Mouse (Mus musculus) embryonic facial prominence, embryonic 11.5 days (tissue): ENCODE data around the gene Tmem238. TPM values are rescaled to one million over a fixed set of nuclear protein-coding genes. Genes with fewer than 3 reads are reported as not detected.
"Not testable (repeated sequence)": the region's sequence is repeated elsewhere in the genome, so short reads cannot be mapped to it uniquely, and the experiment has no call there.

ENCODE experiments used
- ATAC-seq: fragments of 200-750 bp; cut with Nextera tagmentation; replicated peaks from 2 replicates; pipeline ENCODE4 v1.8.0; 2017; ENCODE audit warnings: low read depth; ENCODE audit not compliant: insufficient number of reproducible peaks, low FRiP score, low TSS enrichment
- DNase-seq: peaks from one replicate; pipeline ENCODE4 v3.0.0-alpha.2; 2015; ENCODE audit warnings: low spot score
- H3K27ac ChIP-seq: fragments of 300-500 bp; sonication (generic); replicated peaks from 2 replicates; pipeline ENCODE4 v1.5.1; 2014; ENCODE audit warnings: mild to moderate bottlenecking, low read depth, low read length, control low read depth
- H3K27me3 ChIP-seq: fragments of 300-500 bp; sonication (generic); 2 replicates; pipeline ENCODE4 v1.6.1; 2014; ENCODE audit warnings: mild to moderate bottlenecking, low read length, moderate library complexity, mixed read lengths; ENCODE audit not compliant: control insufficient read depth, insufficient read depth
- H3K36me3 ChIP-seq: fragments of 300-500 bp; sonication (generic); replicated peaks from 2 replicates; pipeline ENCODE4 v1.6.1; 2014; ENCODE audit warnings: low read depth, mild to moderate bottlenecking, low read length, moderate library complexity, mixed read lengths; ENCODE audit not compliant: control insufficient read depth, insufficient read depth
- H3K4me1 ChIP-seq: fragments of 300-500 bp; sonication (generic); 2 replicates; pipeline ENCODE4 v1.6.1; 2014; ENCODE audit warnings: low read length, mixed read lengths; ENCODE audit not compliant: control insufficient read depth, insufficient read depth
- H3K4me2 ChIP-seq: fragments of 300-500 bp; sonication (generic); 2 replicates; pipeline ENCODE4 v1.6.1; 2014; ENCODE audit warnings: low read depth, mild to moderate bottlenecking, control low read depth, low read length, moderate library complexity
- H3K4me3 ChIP-seq: fragments of 300-500 bp; sonication (generic); 2 replicates; pipeline ENCODE4 v1.5.1; 2014; ENCODE audit warnings: low read depth, low read length, control low read depth
- H3K9ac ChIP-seq: fragments of 300-500 bp; sonication (generic); replicated peaks from 2 replicates; pipeline ENCODE4 v1.6.1; 2014; ENCODE audit warnings: mild to moderate bottlenecking, control low read depth, low read length
- H3K9me3 ChIP-seq: fragments of 300-500 bp; sonication (generic); replicated peaks from 2 replicates; pipeline ENCODE4 v1.6.1; 2016; ENCODE audit warnings: mild to moderate bottlenecking, low read length, inconsistent platforms, mixed read lengths; ENCODE audit not compliant: control insufficient read depth
- WGBS: fragments of 180-500 bp; shearing (Covaris S2); extraction: QIAGEN DNeasy Blood & Tissue Kit; methylation state at CpG from one replicate; pipeline ENCODE4 v1.1.7; 2014; 5-methylcytosine and 5-hydroxymethylcytosine counted together
- polyA plus RNA-seq: library from polyadenylated mRNA; unstranded; fragments of >200 nt; fragmentation: Nextera tagmentation; extraction: Ambion mirVana; gene quantifications from 2 replicates; pipeline ENCODE4 v1.2.1, GENCODE M21; 2014

Gene Tmem238
- polyA plus RNA-seq, 1 experiment from 2014 or later, result 1.4 TPM

DNA sequence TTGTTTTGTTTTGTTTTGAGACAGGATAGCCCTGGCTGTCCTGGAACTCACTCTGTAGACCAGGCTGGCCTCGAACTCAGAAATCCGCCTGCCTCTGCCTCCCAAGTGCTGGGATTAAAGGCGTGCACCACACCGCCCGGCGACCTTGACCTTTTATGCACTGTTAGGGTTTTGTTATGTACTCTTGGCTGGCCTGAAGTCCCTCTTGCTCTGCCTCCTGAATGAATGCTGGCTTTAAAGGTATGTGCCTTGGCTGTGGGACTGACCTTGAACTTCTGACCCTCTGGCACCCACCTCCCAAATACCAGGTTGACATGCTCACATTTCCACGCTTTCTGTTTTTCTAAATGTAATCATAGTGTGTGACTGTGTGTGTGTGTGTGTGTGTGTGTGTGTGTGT is 31.5 kb upstream of the Tmem238 start:
- ATAC-seq, DNase-seq, H3K9ac ChIP-seq, H3K9me3 ChIP-seq, H3K4me1 ChIP-seq, H3K36me3 ChIP-seq, H3K27me3 ChIP-seq, H3K4me2 ChIP-seq, H3K27ac ChIP-seq, H3K4me3 ChIP-seq: not testable (repeated sequence)
- 92% methylated on average over 7 of the region's 7 CpGs for WGBS

DNA sequence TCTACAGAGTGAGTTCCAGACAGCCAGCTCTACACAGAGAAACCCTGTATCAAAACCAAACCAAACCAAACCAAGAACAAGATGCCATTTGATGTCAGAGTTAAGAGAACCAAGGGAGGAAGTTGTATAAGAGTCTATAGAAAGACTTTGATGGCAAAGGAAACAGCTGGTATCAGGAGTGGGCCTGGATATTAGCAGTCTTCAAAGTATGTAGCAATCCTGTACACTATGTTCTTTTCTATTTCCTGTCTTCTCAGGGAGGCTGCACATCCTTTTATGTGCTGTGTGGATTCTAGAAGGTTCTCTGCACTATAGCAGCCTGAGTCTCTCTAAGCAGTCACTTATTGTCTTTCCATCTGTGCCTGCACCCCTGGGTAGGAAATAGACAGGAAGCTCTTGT is 27.1 kb upstream of the Tmem238 start:
- no peaks in the 10 kb centered on the region for H3K9me3 ChIP-seq
- DNase-seq (no peak), ATAC-seq (no peak)
- no peak overlapping the region for H3K4me3 ChIP-seq
- no peak overlapping the region for H3K4me2 ChIP-seq
- H3K27ac ChIP-seq, result no peak overlapping the region
- no peaks in the 10 kb centered on the region for H3K4me1 ChIP-seq
- H3K9ac ChIP-seq, result no peak overlapping the region
- no peaks in the 10 kb centered on the region for H3K36me3 ChIP-seq
- H3K27me3 ChIP-seq, result no peaks in the 10 kb centered on the region

DNA sequence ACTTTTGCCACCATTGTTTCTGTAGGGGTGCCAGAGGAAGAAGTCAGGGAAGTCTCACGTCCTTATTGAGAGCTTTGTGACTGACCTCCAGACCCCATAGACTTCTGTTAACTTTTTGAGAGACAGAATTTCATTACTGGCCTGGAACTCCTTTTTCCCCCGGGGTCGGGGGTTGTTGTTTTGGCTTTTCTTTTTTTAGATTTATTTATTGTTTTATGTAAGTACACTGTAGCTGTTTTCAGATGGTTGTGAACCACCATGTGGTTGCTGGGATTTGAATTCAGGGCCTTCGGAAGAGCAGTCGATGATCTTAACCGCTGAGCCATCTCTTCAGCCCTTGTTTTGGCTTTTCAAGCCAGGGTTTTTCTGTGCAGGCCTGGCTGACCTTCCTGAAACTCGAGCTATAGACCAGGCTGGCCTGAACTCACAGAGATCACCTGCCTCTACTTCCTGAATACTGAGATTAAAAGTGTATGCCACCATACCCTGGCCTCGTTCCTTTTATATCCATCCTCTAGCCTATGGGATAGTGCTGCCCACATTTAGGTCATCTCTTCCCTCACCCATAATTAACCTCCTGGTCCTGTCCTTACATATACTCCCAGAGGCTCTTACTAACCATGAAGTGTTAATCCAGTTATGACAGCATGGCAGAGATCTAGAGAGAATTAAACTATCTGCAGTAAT is 23.8 kb upstream of the Tmem238 start:
- Histone ChIP-seq H3K27ac (peak overlapping the region; percentile 86), H3K27me3 (no peaks in the 10 kb centered on the region), H3K36me3 (peaks cover 2% of the 10 kb centered on the region; the same call in 1 of the 2 replicates), H3K9me3 (no peaks in the 10 kb centered on the region), H3K9ac (peak overlapping the region; percentile 57), H3K4me1 (no peaks in the 10 kb centered on the region), H3K4me3 (peak overlapping the region; percentile 99), H3K4me2 (peak overlapping the region; percentile 55)
- WGBS, result 24% methylated on average over 8 of the region's 8 CpGs
- DNase-seq, result no peak
- no peak for ATAC-seq

DNA sequence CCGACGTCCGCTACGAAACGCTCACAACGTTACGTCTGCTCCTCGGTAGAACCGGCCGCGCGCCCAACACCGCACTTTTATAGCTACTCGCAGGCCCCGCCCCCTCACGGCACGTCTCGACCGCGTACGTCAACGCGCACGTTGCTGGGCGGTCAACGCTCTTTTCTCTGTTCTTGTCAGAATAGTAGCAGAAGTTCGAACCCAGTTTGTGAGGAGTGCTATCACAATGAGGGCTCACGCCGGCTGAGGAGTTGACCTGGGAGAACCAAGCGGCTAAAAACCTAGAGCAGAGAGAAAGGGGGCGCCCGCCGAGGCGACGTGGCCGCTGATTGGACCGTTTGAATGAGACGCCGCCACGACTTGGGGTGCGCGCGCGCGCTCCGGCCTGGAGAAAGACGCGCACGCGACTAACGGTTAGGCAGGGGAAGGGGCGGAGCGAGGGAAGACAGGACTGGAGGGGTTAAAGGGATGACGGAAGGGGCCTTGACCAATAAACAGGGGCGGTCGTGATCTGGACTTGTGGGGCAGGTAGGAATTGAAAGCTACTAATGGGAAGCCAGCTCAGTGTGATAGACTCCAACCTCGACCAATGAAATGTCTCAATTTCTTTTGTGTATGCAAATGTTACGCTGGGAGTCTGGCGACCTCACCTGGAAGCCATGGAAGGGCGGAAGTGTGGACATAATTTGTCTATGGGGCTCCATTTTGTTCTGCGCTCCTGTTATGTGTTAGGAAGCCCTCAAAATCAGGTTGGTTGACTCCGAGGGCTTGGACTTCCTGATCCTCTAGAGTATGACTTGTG is 23.0 kb upstream of the Tmem238 start, which contains the start of gene Ube2s:
Gene Ube2s (minus strand): TSS at position 288 of the 802 bp plus-strand sequence.
- H3K4me3 ChIP-seq, result peak within 1 kb of the TSS; percentile 99
- H3K27me3 ChIP-seq, result no peaks in the 10 kb centered on the region
- peak within 1 kb of the TSS; percentile 86 for H3K27ac ChIP-seq
- H3K9me3 ChIP-seq, result no peaks in the 10 kb centered on the region
- ATAC-seq (peak; percentile 99), DNase-seq (peak; percentile 100)
- no peaks in the 10 kb centered on the region for H3K4me1 ChIP-seq
- peak within 1 kb of the TSS; percentile 97 for H3K9ac ChIP-seq
- under 1% methylated on average over 59 of the region's 62 CpGs for WGBS
- peaks cover 4% of the 10 kb centered on the region for H3K36me3 ChIP-seq
- peak within 1 kb of the TSS; percentile 74 for H3K4me2 ChIP-seq

DNA sequence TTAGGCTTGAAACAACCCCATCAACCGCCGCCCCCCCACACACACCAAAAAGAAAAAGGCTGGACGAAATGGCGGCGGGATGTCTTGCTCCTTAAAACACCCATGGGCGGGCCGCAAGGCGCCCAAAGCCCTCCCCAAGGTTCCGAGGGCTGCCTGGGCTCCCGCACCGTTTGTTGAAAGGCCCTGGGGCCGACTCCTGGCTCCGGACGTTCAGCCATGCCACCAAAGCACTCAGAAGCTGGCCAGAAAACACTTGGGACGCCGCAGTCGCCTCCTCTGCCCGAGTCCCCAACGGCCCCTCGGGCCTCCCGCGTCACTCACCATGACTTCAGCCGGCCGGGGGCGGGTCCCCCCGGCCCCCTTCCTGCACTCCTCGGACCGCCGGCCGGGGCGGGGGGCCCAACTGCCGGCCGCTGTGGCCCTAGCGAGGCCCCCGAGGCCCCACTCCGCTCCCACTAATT is 22.4 kb upstream of the Tmem238 start:
- Histone ChIP-seq H3K4me2 (peak overlapping the region; percentile 74), H3K27me3 (no peaks in the 10 kb centered on the region), H3K4me1 (no peaks in the 10 kb centered on the region), H3K27ac (peak overlapping the region; percentile 86; the same call in 1 of the 2 replicates), H3K9ac (peak overlapping the region; percentile 97), H3K9me3 (no peaks in the 10 kb centered on the region), H3K36me3 (peaks cover 10% of the 10 kb centered on the region), H3K4me3 (peak overlapping the region; percentile 99)
- DNase-seq, result no peak
- no peak for ATAC-seq
- whole genome bisulfite sequencing, result under 1% methylated on average over 23 of the region's 36 CpGs

DNA sequence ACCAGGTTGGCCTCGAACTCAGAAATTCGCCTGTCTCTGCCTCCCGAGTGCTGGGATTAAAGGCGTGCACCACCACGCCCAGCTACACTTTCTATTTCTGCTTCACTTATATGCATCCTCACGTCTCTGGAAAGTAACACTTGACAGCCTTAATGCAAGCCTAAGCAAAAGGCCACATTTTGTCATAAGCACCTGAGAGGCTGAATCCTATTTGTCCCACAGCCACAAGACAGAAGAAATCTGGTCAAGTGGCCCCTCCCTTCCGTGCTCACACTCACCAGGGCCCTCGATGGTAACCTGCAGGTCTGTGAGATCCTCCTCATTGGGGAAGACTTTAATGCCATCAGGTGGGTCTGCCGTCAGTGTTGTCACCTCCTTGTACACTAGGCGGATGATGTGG is 21.7 kb upstream of the Tmem238 start:
- H3K27ac ChIP-seq, DNase-seq, H3K4me1 ChIP-seq, H3K9me3 ChIP-seq, ATAC-seq, H3K27me3 ChIP-seq: not testable (repeated sequence)
- Histone ChIP-seq H3K4me3 (peak overlapping the region; percentile 99), H3K36me3 (peaks cover 10% of the 10 kb centered on the region), H3K9ac (peak overlapping the region; percentile 97), H3K4me2 (peak overlapping the region; percentile 74)
- WGBS, result 45% methylated on average over 10 of the region's 10 CpGs

DNA sequence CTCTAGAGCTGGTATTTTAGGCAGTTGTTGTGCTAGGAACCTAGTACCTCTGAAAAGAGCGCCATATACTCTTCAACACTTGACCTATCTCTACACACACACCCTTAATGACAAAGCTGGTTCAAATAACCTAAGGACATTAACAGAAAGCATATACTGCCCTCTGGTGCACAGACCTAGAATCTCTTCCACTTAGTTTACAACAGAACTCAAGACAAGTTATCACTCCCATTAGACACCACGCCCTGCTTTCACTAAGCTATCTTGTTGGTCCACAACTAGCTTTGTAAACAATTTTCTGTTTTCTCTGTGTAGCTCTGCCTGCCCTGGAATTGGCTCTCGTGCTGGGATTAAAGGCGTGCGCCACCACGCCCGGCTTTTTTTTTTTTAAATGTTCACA is 17.3 kb upstream of the Tmem238 start:
- H3K9me3 ChIP-seq, result no peaks in the 10 kb centered on the region
- peak; percentile 63 for DNase-seq
- H3K27me3 ChIP-seq, result no peaks in the 10 kb centered on the region
- H3K36me3 ChIP-seq, result peaks cover 10% of the 10 kb centered on the region
- H3K9ac ChIP-seq, result no peak overlapping the region
- 88% methylated on average over 7 of the region's 7 CpGs for WGBS
- H3K4me3 ChIP-seq, result no peak overlapping the region
- no peak for ATAC-seq
- H3K4me1 ChIP-seq, result no peaks in the 10 kb centered on the region
- H3K4me2 ChIP-seq, result no peak overlapping the region
- H3K27ac ChIP-seq, result no peak overlapping the region

DNA sequence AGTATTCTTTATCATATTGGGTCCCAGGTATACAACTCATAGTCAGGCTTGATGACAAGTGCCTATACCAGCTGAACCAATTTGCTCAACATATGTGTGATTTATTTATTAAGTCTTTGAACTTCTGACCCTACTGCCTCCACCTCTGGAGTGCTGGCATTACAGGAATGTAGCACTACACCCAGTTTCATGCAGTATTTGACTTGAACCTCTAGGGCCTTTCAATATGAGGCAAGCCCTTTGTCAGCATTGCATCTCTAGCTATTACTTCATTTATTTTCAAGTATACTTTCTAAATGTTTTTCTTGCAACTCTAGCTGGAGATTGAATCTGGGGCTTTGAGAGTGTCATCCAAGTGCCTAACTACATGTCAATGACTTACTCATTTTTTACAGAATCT is 12.8 kb upstream of the Tmem238 start:
- no peak overlapping the region for H3K4me2 ChIP-seq
- H3K27ac ChIP-seq, result no peak overlapping the region
- H3K36me3 ChIP-seq, result peaks cover 5% of the 10 kb centered on the region; the same call in 1 of the 2 replicates
- ATAC-seq, result no peak
- no peak for DNase-seq
- no peaks in the 10 kb centered on the region for H3K4me1 ChIP-seq
- H3K27me3 ChIP-seq, result no peaks in the 10 kb centered on the region
- no peak overlapping the region for H3K9ac ChIP-seq
- no peaks in the 10 kb centered on the region for H3K9me3 ChIP-seq
- no peak overlapping the region for H3K4me3 ChIP-seq
